Mouse (Mus musculus): ENCODE measurements around the gene Cyp3a57. TPM values are rescaled to one million over a fixed set of nuclear protein-coding genes. Genes with fewer than 3 reads are reported as not detected.

The Cyp3a57 gene
- total RNA-seq, 2 experiments from 2014 or later: 0.26 to 0.45 TPM

GRCm38 (mm10) chr5:145433688-145434087, 88.6 kb downstream of the Cyp3a57 start:
- intact Hi-C loops (cut with DNase I): no loop called here
- TF ChIP-seq CTCF (IDR thresholded peaks at IDR 0.05): no peak
- Histone ChIP-seq H3K4me3 (no peak overlapping the region), H3K27ac (no peak overlapping the region)
- no peak for DNase-seq (ENCODE audit: extremely low spot score in 1 of 2, low spot score in 2 of 2)

Other genes starting within 250 kb of the Cyp3a57 start
- gene Arpc1b, start 231.1 kb upstream of the Cyp3a57 start, total RNA-seq (2021): 10 to 100 TPM; 19.0 to 23.5 TPM
- gene Pdap1, start 205.0 kb upstream of the Cyp3a57 start, total RNA-seq (2021): 10 to 100 TPM; 92.5 to 96.0 TPM
- gene Bud31, start 204.9 kb upstream of the Cyp3a57 start, total RNA-seq (2021): 10 to 100 TPM; 69.4 to 69.6 TPM
- 10 to 100 TPM; 19.4 to 21.9 TPM for gene Ptcd1, start 178.2 kb upstream of the Cyp3a57 start, total RNA-seq (2021)
- gene Cpsf4, start 178.1 kb upstream of the Cyp3a57 start, total RNA-seq (2021): 10 to 100 TPM; 25.6 to 26.0 TPM
- gene Atp5j2, start 153.2 kb upstream of the Cyp3a57 start, total RNA-seq (2021): 100 to 1,000 TPM; 217 to 220 TPM
- gene Zkscan14, start 143.4 kb upstream of the Cyp3a57 start, total RNA-seq (2021): 10 to 100 TPM; 13.4 to 14.1 TPM
- gene Zkscan5, start 140.7 kb upstream of the Cyp3a57 start, total RNA-seq (2021): 10 to 100 TPM; 10.8 to 11.0 TPM
- gene Zfp655, start 113.6 kb upstream of the Cyp3a57 start, total RNA-seq (2021): 10 to 100 TPM; 33.1 to 34.2 TPM
- 10 to 100 TPM; 18.9 to 22.3 TPM for gene Zscan25, start 64.8 kb upstream of the Cyp3a57 start, total RNA-seq (2021)
- gene Cyp3a16, start 124.4 kb downstream of the Cyp3a57 start, total RNA-seq (2021): not detected
- not detected for gene Cyp3a41b, start 239.5 kb downstream of the Cyp3a57 start, total RNA-seq (2021)

Measured in left cerebral cortex, adult 2 months (tissue).